Mouse (Mus musculus) 416B (cell line): ENCODE results near the gene Gbx1.
"Not testable (repeated sequence)": the region's sequence is repeated elsewhere in the genome, so short reads cannot be mapped to it uniquely, and the experiment has no call there.

ENCODE experiments used
- DNase-seq: peaks from one replicate; pipeline ENCODE4 v3.0.0; 2011; ENCODE audit warnings: low read depth

The Gbx1 gene

GRCm38 (mm10) chr5:24526889-24527230, at the start of gene Gbx1:
TSS of gene Gbx1 (minus strand) at chr5:24527202.
- DNase-seq: no peak

- DNase-seq: no peak
Measured at GRCm38 (mm10) chr5:24576801-24577182, 49.8 kb upstream of the Gbx1 start.

- DNase-seq: no peak
Measured at GRCm38 (mm10) chr5:24575948-24576347, 48.9 kb upstream of the Gbx1 start.

- DNase-seq: no peak
Measured at GRCm38 (mm10) chr5:24556709-24557108, 29.7 kb upstream of the Gbx1 start, which contains the start of gene 4931409K22Rik. TSS of gene 4931409K22Rik (minus strand) at chr5:24556809.

- not testable (repeated sequence) for DNase-seq
Measured at GRCm38 (mm10) chr5:24555335-24555734, 28.3 kb upstream of the Gbx1 start.

GRCm38 (mm10) chr5:24553621-24554244, 26.7 kb upstream of the Gbx1 start:
- no peak for DNase-seq

GRCm38 (mm10) chr5:24551317-24551688, 24.3 kb upstream of the Gbx1 start:
- DNase-seq: no peak

- DNase-seq: no peak
Measured at GRCm38 (mm10) chr5:24550598-24551316, 23.8 kb upstream of the Gbx1 start.

- DNase-seq: peak; percentile 48
Measured at GRCm38 (mm10) chr5:24542643-24543042, 15.6 kb upstream of the Gbx1 start.

GRCm38 (mm10) chr5:24541144-24541569, 14.2 kb upstream of the Gbx1 start:
- no peak for DNase-seq

GRCm38 (mm10) chr5:24540387-24541143, 13.6 kb upstream of the Gbx1 start, which contains the start of gene Asb10:
TSS of gene Asb10 (minus strand) at chr5:24540978.
- DNase-seq: peak; percentile 67

GRCm38 (mm10) chr5:24539571-24540296, 12.7 kb upstream of the Gbx1 start:
- DNase-seq: no peak

- DNase-seq: no peak
Measured at GRCm38 (mm10) chr5:24537618-24538017, 10.6 kb upstream of the Gbx1 start.

- DNase-seq: no peak
Measured at GRCm38 (mm10) chr5:24536511-24536910, 9.5 kb upstream of the Gbx1 start.

GRCm38 (mm10) chr5:24535731-24536130, 8.7 kb upstream of the Gbx1 start:
- DNase-seq: no peak

GRCm38 (mm10) chr5:24534292-24534691, 7.3 kb upstream of the Gbx1 start:
- DNase-seq: peak; percentile 34

- no peak for DNase-seq
Measured at GRCm38 (mm10) chr5:24533391-24533790, 6.4 kb upstream of the Gbx1 start.

GRCm38 (mm10) chr5:24530042-24530689, 3.2 kb upstream of the Gbx1 start:
- DNase-seq: peak; percentile 82

- DNase-seq: no peak
Measured at GRCm38 (mm10) chr5:24527780-24528179, 778 bp upstream of the Gbx1 start.

- DNase-seq: no peak
Measured at GRCm38 (mm10) chr5:24526190-24526888, 663 bp downstream of the Gbx1 start.
